Mouse (Mus musculus) limb, embryonic 11.5 days (tissue): ENCODE measurements around the gene Tsc22d1. TPM values are rescaled to one million over a fixed set of nuclear protein-coding genes. Genes with fewer than 3 reads are reported as not detected.

ENCODE experiments used
- ATAC-seq: fragments of 200-750 bp; cut with Nextera tagmentation; 2 replicates; pipeline ENCODE4 v1.8.0; 2017; ENCODE audit warnings: low read depth; ENCODE audit not compliant: insufficient number of reproducible peaks, low FRiP score, low TSS enrichment
- DNase-seq: peaks from one replicate; pipeline ENCODE4 v3.0.0-alpha.2; 2015; ENCODE audit warnings: low spot score
- H3K27ac ChIP-seq: fragments of 300-500 bp; sonication (generic); replicated peaks from 2 replicates; pipeline ENCODE4 v1.5.1; 2014; ENCODE audit warnings: low read depth, mild to moderate bottlenecking, low read length
- H3K27me3 ChIP-seq: fragments of 300-500 bp; sonication (generic); 2 replicates; pipeline ENCODE4 v1.6.1; 2014; ENCODE audit warnings: mild to moderate bottlenecking, low read length, mixed read lengths; ENCODE audit not compliant: control insufficient read depth, insufficient read depth
- H3K36me3 ChIP-seq: fragments of 300-500 bp; sonication (generic); 2 replicates; pipeline ENCODE4 v1.6.1; 2014; ENCODE audit warnings: mild to moderate bottlenecking, low read length, moderate library complexity, mixed read lengths; ENCODE audit not compliant: control insufficient read depth, insufficient read depth
- H3K4me1 ChIP-seq: fragments of 300-500 bp; sonication (generic); 2 replicates; pipeline ENCODE4 v1.6.1; 2014; ENCODE audit warnings: low read length, mixed read lengths; ENCODE audit not compliant: control insufficient read depth, insufficient read depth
- H3K4me2 ChIP-seq: fragments of 300-500 bp; sonication (generic); 2 replicates; pipeline ENCODE4 v1.6.1; 2014; ENCODE audit warnings: low read depth, mild to moderate bottlenecking, moderate library complexity; ENCODE audit not compliant: severe bottlenecking
- H3K4me3 ChIP-seq: fragments of 300-500 bp; sonication (generic); 2 replicates; pipeline ENCODE4 v1.5.1; 2014; ENCODE audit warnings: low read depth, low read length
- H3K9ac ChIP-seq: fragments of 300-500 bp; sonication (generic); 2 replicates; pipeline ENCODE4 v1.6.1; 2014; ENCODE audit warnings: mild to moderate bottlenecking, low read length
- H3K9me3 ChIP-seq: fragments of 300-500 bp; sonication (generic); 2 replicates; pipeline ENCODE4 v1.6.1; 2016; ENCODE audit warnings: low read length; ENCODE audit not compliant: control insufficient read depth
- WGBS: fragments of 180-500 bp; shearing (Covaris S2); extraction: QIAGEN DNeasy Blood & Tissue Kit; methylation state at CpG from one replicate; pipeline ENCODE4 v1.1.7; 2014; 5-methylcytosine and 5-hydroxymethylcytosine counted together
- polyA plus RNA-seq: library from polyadenylated mRNA; unstranded; fragments of >200 nt; fragmentation: Nextera tagmentation; extraction: Ambion mirVana; gene quantifications from 2 replicates; pipeline ENCODE4 v1.2.1, GENCODE M21; 2014

The Tsc22d1 gene
- polyA plus RNA-seq, 1 experiment from 2014 or later: 527 TPM

DNA sequence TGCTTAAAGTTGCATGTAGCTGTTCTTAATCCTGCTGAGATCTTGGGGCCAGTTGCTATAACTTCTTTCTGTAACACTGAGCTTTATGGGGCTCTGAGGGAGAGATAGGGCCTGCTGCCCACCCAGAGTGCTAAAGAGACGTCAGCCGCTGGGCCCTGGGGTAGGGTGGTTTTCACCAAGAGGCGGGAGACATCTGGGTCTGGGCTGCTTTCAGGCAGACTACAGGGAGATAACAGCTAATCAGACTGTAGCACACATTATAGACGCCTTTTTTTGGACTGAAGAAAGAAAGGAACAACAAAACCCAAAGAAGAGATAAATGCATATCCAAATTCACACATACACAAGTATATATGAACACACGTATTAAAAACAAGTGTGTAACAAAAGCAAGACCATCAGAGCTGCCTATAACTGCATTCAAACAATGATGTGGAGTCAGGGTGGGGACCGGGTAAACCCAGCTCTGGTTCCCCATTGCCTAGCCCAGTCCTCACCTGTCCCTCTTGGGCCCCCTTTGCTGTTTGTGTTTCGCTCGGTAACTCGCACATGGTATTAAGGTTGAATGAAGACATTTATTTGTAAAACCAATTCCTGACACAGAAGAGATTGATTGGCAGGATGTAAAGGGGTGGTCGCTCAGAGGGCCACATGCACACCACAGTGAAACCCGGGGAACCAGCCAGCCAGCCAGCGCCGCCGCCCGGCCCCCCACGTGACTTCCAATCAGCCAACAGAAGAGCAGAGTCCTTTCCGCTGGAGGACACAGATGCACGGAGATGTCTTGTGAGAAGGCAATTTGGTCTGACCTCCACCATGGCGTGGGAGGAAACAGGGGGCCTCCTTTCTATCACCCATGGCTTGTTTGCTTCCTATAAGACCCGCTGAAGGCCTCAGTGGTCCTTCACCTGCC lies 117.8 kb downstream of the Tsc22d1 start:
- peak; percentile 73 for DNase-seq
- 39% methylated on average over 20 of the region's 20 CpGs for WGBS
- Histone ChIP-seq H3K4me3 (no peak overlapping the region), H3K4me1 (peaks cover 39% of the 10 kb centered on the region), H3K36me3 (no peaks in the 10 kb centered on the region), H3K4me2 (peak overlapping the region; percentile 36), H3K27me3 (no peaks in the 10 kb centered on the region), H3K9me3 (no peaks in the 10 kb centered on the region), H3K27ac (peak overlapping the region; percentile 68), H3K9ac (no peak overlapping the region)
- ATAC-seq: peak; percentile 62

DNA sequence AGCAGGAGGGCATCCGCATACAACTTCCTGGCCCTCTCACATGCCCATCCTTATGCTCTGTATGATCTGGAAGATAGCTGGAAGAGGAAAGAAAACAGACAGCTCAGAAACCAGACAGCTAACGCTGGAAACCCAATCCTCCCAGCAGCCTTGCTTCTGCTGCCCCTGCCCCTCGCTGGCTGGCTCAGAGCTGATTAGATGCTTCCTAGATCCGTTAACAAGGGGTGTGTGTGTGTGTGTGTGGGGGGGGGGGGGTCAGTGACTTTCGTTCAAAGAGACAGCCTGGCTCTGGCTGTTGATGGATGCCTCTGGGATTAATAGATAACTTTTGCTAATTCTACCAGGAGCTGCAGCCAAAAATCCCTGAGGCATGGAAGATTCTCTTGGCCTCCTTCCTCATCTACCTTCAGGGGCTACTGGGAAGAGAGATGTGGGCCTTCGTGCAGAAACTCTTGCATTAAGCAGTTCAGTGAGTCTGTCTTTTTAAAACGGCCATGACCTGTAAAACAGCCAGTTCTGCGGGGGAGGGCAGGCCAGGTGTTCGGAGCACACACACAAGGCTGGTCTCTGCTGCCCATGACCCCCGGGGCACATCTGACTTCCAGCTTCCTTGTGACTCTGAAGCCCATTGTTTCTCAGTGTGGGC lies 118.5 kb downstream of the Tsc22d1 start:
- no peaks in the 10 kb centered on the region for H3K27me3 ChIP-seq
- H3K27ac ChIP-seq: peak overlapping the region; percentile 68
- no peaks in the 10 kb centered on the region for H3K36me3 ChIP-seq
- peaks cover 34% of the 10 kb centered on the region for H3K4me1 ChIP-seq
- H3K9ac ChIP-seq: no peak overlapping the region
- ATAC-seq: 0 out of 2 replicates have a peak, but pooled peaks have one; percentile 23
- 7% methylated on average over 10 of the region's 10 CpGs for WGBS
- DNase-seq: peak; percentile 76
- no peak overlapping the region for H3K4me3 ChIP-seq
- H3K4me2 ChIP-seq: peak overlapping the region; percentile 36
- no peaks in the 10 kb centered on the region for H3K9me3 ChIP-seq

DNA sequence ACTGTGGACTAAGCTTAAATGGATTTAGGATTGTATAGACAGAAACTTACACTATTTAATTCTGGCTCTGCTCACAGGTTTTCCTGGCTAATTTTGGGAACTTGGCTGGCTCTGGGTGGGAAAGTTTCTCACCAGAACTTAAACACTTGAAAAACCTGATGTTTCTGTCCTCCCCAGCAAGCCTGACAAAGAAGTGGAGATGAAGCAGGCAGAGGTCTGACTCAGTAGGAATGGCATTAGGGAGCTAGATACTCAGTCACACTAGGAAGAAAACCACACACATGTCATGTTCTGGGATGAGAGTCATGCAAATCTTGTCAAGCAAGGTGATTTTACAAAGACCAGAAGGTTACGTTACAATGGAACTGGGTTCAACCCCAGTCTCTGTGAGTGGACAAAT lies 120.3 kb downstream of the Tsc22d1 start:
- Histone ChIP-seq H3K4me1 (peaks cover 28% of the 10 kb centered on the region), H3K4me2 (no peak overlapping the region), H3K9me3 (no peaks in the 10 kb centered on the region), H3K27ac (no peak overlapping the region), H3K9ac (no peak overlapping the region), H3K27me3 (no peaks in the 10 kb centered on the region), H3K36me3 (no peaks in the 10 kb centered on the region), H3K4me3 (no peak overlapping the region)
- no peak for ATAC-seq
- DNase-seq: no peak
- WGBS: 91% methylated on average over 1 of the region's 1 CpGs

DNA sequence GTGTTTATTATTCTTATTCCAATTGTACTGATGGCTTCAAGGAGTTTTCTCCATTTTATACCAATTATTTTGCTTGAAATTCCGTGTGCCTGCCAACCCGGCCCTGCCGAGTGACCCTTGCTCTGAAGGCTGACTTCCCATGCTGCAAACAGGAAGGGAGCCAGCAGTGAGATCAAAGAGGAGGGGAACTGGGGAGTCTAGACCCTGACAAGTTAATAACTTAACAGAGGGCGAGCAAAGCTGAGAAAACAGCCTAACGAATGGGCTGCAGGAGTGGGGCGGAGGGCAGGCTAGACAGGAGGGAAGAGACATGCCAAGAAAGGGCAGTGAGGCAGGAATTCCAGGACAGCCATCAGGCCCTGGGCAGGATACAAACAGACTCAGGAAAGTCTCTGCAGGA lies 122.2 kb downstream of the Tsc22d1 start:
- ATAC-seq: no peak
- 7% methylated on average over 6 of the region's 6 CpGs for WGBS
- Histone ChIP-seq H3K4me1 (peaks cover 26% of the 10 kb centered on the region), H3K4me2 (no peak overlapping the region), H3K27ac (no peak overlapping the region), H3K27me3 (no peaks in the 10 kb centered on the region), H3K4me3 (no peak overlapping the region), H3K36me3 (no peaks in the 10 kb centered on the region), H3K9ac (no peak overlapping the region), H3K9me3 (no peaks in the 10 kb centered on the region)
- peak; percentile 41 for DNase-seq

DNA sequence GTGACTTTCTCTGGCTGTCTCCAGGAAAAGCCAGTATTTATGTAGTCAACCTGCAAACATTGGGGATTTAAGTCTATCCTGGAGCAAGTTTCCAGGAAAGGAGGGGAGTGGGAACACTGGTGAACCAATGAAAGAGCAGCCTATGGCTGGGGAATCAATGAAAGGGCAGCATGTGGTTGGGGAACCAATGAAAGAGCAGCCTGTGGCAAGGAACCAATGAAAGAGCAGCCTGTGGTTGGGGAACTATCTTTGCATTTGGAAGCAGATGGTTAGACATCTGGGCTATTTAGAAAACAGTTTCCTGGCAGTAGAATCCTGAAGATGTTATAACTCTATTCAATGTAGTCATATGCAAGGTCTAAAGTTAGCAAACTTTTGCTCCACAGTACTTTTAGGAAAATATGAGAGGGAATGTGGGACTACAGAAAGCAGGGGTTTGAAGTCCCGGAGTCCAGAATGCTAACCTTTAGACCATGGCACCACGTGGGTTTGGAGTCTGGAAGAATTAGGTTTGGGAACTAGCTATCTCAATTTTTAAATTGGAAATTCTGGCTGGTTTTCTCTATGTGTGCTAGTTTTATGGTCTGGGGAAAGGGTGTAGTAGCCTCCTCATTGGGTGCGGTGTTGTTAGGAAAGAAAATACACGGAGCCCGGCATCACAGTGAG lies 125.4 kb downstream of the Tsc22d1 start:
- Histone ChIP-seq H3K9me3 (no peaks in the 10 kb centered on the region), H3K27me3 (no peaks in the 10 kb centered on the region), H3K27ac (no peak overlapping the region), H3K4me1 (peaks cover 10% of the 10 kb centered on the region; the same call in 1 of the 2 replicates), H3K4me3 (no peak overlapping the region), H3K9ac (no peak overlapping the region), H3K4me2 (no peak overlapping the region), H3K36me3 (no peaks in the 10 kb centered on the region)
- ATAC-seq: no peak
- no peak for DNase-seq
- WGBS: 94% methylated on average over 5 of the region's 5 CpGs

DNA sequence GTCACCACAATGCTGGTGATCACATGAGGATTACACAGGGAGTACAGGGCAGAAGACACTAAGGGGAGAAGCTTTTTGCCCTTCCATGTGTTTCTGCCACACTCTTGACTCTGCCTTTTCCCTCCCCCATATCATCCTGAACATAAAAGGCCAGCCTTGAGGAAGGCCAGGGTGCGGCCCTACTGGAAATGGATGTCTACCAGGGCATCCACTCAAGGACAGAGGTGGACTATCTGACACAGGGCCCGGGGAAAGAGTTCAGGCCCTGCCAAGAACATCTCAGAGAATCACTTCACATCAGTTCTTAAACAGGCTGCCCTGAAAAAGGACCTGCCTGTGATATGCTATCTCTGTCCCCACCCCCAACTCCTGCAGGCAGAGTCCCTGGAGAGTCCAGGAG lies 126.6 kb downstream of the Tsc22d1 start:
- Histone ChIP-seq H3K9ac (no peak overlapping the region), H3K9me3 (no peaks in the 10 kb centered on the region), H3K4me2 (no peak overlapping the region), H3K27me3 (no peaks in the 10 kb centered on the region), H3K36me3 (no peaks in the 10 kb centered on the region), H3K4me1 (peaks cover 10% of the 10 kb centered on the region; the same call in 1 of the 2 replicates), H3K27ac (no peak overlapping the region), H3K4me3 (no peak overlapping the region)
- ATAC-seq (no peak), DNase-seq (no peak)
- WGBS: 68% methylated on average over 2 of the region's 2 CpGs

DNA sequence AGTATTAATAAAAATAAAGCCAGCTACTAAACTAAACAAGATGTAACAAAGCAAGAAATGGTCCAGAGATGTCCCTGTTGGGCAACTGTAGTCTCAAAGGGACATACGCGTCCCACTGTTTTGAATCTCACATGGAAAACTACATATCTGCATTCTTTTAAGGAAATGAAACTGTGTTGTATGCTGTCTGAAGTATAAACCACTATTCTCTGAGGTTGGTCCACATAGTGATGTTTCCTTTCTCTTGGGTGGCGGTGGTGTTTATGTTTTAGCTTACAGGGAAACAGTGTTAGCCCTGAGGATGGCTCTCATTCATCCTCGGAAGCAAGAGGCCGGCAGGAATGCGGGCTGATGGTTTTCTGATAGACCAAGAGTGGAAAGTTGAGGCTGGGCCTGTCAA lies 129.4 kb downstream of the Tsc22d1 start:
- Histone ChIP-seq H3K9me3 (no peaks in the 10 kb centered on the region), H3K9ac (no peak overlapping the region), H3K4me2 (no peak overlapping the region), H3K4me1 (no peaks in the 10 kb centered on the region), H3K36me3 (no peaks in the 10 kb centered on the region), H3K4me3 (no peak overlapping the region), H3K27ac (no peak overlapping the region), H3K27me3 (no peaks in the 10 kb centered on the region)
- no peak for ATAC-seq
- WGBS: 85% methylated on average over 6 of the region's 6 CpGs
- DNase-seq: no peak

DNA sequence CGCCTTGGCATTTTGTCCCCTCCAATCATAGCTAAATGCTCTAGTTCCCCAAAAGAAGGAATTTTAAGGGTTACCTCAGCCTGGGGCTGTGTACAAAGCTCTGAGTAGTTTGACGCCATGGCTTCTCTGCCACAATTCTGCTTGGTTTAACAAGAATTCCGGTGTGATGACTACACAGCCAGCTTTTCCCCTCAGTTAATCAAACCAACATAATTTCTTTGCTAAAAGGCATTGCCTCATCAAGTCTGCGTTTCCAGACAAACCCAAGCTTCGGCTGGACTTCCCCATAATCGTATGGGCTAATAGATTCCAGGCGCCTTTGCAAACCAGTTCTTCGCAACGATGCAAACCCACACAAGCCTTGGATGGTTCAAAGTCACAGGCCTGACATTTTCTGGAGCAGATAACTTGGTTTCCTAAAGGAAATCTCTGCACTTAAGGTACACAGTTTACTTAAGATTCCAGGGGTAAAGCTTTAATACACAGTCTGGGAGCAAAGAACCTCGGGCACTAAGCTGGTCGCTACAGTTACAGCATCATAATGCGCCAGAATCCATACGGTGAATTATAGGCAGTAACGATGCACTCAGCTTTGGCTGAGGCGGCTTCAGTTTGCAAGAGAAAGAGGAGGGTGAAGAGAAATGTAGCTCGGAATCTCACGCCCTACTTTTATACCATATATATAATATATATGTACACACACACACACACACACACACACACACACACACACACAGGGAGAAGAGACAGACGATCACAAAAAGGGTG lies 140.7 kb downstream of the Tsc22d1 start:
- Histone ChIP-seq H3K4me3 (peak overlapping the region; percentile 64), H3K9ac (no peak overlapping the region), H3K27ac (peak overlapping the region; percentile 78), H3K4me1 (0 out of 2 replicates have a peak, but pooled peaks cover 5% of the 10 kb centered on the region), H3K36me3 (no peaks in the 10 kb centered on the region), H3K4me2 (peak overlapping the region; percentile 94), H3K27me3 (no peaks in the 10 kb centered on the region), H3K9me3 (no peaks in the 10 kb centered on the region)
- DNase-seq (peak; percentile 58), ATAC-seq (peak; percentile 15; the same call in 1 of the 2 replicates)
- WGBS: 33% methylated on average over 18 of the region's 18 CpGs
